Mouse (Mus musculus): Measurements from ENCODE around the gene Ccdc13.

GRCm38 (mm10) chr9:121791206-121791605 is 48.1 kb downstream of the Ccdc13 start:
- no peak for TF ChIP-seq RCOR1 (conservative IDR thresholded peaks at IDR 0.05; ENCODE audit: low read depth, low read length)
- no peak for TF ChIP-seq ELF1 (IDR thresholded peaks at IDR 0.05; ENCODE audit: low read depth, low read length)
